Mouse (Mus musculus) layer of hippocampus, postnatal 10 days (tissue): ENCODE measurements around the gene Cited1. TPM values are rescaled to one million over a fixed set of nuclear protein-coding genes. Genes with fewer than 3 reads are reported as not detected.
"Not testable (repeated sequence)": the region's sequence is repeated elsewhere in the genome, so short reads cannot be mapped to it uniquely, and the experiment has no call there.

Source experiments
- DNase-seq, 2 experiments: peaks; one replicate each; pipeline ENCODE4 v3.0.0; 2021; ENCODE audit warnings: low spot score in 2 of 2
- long read RNA-seq: library from polyadenylated mRNA; stranded (forward); transcript quantifications from one replicate; pipeline ENCODE4 v2.0.0, GENCODE M21; 2023
- microRNA-seq, 2 experiments: library from miRNA; unstranded; fragments of <30 nt; microRNA quantifications; one replicate each; pipeline ENCODE4 v1.2.0; 2021
- total RNA-seq, 2 experiments: library from RNA; stranded (reverse); gene quantifications; 2 replicates each; pipeline ENCODE4 v1.2.3; 2021

Gene Cited1
- total RNA-seq: 1 to 10 TPM; 3.1 to 3.2 TPM
- long read RNA-seq, partial matches to known transcripts: 1 of 6 reads
- long read RNA-seq, other reads (novel, unspliced or antisense): 0 of 6 reads

DNA sequence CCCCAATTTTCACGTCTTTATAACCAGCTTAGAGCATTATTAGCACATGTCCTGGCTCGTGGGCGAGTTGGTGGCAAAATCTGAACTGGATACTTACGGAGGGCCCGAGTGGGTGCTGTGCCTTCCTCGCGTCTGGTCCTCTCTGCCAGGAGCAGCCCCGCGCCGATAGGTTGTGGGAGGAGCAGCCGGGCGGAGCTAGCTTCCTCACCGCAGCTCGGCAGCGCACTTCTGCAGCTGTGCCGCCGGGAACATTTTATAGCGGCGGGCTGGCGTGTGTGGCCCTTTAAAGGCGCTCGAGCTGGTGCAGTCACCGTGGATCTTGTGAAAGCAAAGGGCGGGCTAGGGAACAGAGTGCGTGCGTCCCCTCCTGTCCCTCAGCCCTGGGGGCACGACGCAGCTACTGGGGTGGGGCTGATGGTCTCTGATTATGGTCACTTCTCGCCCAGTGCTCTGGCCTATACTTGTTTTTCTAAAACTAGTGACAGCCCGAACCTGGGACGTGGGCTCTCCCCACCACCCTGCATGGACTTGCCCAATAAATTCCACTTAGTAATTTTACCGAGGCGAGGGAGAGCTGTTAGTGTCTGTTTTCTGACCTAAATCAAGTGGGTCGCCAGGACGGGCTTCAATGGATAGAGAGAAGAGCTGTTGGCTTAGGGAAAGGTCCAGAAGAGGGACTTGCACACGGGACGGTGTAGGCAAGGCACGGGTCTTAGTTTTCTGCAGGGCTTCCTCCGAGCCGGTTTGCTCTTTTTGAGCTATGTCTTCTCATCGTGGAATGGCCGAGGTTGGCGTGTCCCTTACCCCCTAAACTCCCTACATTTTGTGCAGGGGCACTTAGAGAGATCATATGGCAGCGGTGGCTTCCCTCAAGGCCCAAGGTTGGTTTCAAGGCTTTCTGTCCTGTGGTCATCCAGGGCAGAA, at the start of gene Cited1:
Gene Cited1, minus strand, starts transcription at position 245 of the 924 bp plus-strand sequence.
- DNase-seq: peak; percentile 38 to 51

DNA sequence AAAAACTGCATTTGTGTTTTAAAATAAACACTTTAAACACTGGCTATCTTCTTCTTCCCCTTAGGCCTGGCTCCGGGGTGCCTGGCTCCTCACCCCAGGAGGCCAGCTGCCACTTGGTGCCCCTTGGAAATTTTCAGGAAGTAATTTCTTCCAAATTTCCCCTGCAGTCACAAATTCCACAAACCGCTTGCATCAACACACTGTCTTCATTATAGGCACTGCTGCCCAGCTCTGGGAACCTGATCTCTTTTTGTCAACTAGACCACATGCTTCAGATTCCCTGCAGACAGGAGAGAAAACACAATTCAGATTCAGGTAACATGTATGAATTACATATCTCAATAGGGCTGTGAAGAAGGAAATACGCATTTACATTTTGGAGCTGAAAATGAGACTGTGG, 32.9 kb upstream of the Cited1 start:
- DNase-seq: no peak

DNA sequence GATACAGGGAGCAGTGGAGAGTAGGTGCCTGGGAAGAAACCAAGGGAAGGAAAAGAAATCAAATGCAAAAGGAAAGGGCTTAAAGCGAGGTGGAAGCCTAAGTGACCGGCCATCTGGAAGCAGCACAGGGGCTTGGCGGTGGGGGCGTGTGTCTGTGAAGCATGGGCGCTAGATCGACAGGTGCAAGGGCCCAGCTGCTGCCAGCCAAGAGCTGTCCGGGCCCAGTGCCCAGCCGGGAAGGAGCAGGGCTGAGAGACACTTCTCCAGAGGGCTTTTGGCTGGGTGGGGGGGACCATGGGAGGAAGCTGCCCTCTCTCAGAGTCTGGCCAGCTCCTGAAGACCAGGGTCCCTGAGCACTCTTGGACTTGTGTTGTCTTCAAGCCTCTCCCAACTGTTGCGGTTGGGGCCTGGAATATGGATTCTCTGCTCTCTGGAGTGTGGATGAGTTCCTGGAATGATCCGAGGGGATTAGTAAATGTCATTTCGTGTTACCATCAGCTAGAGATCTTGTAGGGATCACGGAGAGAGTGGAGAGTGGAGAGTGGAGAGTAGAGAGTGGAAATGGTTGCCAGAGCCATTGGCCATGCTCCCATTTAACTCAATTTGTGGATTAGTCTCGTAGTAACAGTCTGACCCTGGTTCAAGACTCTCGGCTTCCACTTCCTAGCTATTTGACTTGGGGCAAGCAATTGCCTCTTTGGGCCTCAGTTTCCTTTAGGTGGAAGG, 10.8 kb upstream of the Cited1 start:
- DNase-seq: no peak

DNA sequence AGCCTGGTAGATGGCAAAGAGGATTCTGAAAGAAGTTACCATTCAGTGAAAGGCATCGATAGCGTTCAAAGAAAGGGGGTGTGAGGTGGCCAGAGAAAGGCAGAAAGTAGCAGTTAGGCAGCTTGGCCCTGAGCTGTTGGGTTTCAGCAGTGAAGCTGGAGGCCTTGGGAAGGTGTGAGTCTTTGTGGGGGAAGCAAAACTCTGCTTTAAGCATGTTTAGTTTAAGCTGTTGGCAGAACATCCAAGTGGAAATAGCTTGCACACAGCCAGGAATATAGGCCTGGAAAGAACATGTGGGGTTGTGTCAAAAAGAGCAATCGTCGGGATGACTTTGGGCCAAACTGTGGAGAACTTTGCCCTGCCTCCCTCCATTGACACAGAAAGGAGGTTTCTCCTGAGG, 7.8 kb upstream of the Cited1 start:
- DNase-seq: no peak

DNA sequence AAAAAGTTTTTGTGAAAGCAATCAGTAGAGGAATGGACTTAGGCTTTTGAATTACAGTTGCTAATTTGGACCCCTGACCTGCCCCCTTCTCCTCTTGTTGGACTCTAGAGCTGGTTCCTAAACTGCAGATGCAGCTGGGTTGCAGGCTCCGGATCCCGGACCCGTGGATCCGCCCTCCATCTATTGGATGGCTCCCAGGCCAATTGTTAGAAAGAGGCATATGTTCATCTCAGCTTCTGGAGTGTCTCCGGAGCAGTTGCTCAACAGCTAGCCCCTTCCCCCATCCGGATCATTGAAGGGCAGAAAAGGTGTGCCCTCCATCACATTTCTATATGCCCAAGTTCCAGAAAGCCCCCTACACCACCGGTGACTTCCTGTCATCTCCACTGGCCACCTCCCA, 1.9 kb upstream of the Cited1 start:
- peak; percentile 21 to 42 for DNase-seq

DNA sequence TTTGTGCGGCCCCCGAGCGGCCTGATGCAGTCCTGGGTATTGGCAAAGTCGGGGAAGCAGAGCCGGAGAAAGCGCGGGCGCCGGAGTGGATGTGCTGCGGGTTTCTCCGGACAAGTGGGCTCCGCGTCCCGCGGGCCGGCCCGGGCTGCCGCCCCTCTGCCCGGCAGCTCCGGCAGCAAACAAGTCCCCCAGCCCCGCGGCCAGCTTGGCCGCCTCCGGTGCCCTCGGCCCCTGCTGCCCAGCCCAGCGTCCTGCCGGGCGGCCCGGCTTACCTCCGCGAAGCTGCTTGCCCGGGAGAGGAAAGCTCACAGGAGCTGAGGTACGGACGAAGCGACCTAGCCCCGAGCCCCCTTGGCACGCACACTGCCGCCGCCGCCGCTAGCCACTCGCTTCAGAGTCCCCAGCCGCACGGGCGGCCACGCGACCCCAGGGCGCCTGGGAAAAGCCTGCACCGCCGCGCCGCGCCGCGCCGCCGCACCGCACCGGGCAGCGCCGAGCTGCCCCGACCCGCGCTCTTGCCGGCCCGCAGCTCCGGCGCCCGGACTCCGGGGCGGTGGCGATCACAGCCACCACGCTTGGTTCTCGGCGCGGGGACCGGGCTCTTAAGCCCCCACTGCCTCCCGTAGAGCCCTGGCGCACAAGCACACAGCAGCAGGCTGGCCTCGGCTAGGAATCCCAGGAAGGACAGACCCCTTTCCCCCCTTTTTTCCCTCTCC, 602 bp downstream of the Cited1 start:
- peak; percentile 4 to 16 for DNase-seq

DNA sequence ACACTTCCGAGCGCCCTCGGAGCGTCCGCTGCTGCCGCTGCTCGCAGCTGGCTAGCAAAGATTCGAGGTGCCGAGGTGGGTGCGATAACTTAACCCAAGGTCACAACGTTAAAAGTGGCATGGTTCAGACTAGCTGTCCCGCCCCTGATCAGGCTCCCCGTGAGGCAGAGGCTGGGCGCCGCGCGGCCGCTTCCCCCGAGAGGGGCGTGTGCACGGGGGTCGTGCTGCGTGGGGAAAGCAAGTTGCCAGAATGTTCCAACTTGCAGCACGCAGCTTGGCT, 1.1 kb downstream of the Cited1 start:
- DNase-seq: no peak

DNA sequence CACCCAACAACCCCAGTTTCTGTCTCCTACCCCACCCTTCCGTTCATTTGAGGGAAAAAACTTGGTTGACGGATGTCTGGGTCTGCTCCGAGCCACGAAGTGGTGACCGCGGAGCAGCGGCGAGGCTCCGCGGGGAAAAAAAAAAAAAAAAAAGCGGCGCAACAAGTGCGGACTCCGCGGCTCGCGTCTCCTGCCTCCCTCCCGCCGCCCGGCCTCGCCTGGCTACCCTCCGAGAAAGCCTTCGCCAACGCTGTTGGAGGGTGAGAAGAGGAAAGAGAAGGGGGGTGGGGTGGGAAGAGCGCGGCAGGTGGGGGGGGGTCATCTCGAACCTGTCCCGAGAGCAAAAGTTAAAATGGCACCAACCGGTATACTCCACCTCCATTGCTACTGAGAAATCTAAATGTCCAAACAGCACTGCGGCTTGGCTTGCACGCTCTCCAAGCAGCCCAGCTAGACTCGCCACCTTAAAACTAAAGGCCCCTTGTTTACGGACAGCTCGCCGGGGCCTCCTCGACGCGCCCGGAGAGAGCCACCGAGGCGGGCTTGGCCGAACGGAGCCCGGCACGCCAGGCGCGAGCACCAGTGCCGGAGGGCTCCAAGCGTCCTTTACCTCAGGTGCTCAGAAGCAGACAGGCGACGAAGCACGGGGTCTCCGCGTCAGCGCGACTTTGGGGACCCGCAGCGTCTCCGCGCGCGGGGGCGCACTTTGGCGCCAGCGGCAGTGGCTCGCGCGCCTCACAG, 1.7 kb downstream of the Cited1 start:
- DNase-seq: peak in 1 of 2 experiments; percentile 15

DNA sequence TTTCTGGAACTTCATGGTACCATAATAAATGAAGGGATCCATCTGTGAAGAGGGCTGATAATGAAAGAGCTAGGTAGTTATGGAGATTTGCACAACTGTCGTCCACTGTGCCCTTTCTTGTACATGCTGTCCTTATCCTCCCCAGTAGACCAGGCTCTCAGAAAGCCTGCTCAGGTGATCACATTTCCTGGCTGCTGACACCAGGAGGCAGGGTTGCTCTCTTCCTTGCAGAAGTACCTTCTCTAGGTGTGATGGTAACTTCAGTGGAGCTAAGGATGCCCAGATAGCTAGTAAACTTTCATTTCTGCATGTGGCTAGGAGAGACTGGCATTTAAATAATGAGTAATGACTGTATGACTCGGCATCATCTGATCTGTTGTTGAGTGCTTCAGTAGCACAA, 7.6 kb downstream of the Cited1 start:
- no peak for DNase-seq

DNA sequence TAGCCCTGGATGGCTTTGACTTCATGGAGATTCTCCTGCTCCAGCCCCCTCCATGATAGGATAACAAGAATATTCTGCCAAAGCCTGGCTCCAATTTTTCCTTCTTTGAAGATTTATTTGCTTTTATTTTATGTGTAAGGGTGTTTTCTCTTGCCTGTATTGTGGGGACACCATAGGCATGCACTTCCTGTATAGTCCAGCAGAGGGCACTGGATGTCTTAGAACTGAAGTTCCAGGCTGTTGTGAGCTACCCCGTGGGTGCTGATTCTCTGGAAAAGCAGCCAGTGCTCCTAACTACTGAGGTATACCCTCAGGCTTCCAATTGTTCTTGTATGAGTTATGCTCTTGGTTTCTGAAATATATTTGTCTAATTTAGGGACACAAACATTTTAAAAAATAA, 32.9 kb downstream of the Cited1 start:
- peak; percentile 15 to 22 for DNase-seq

DNA sequence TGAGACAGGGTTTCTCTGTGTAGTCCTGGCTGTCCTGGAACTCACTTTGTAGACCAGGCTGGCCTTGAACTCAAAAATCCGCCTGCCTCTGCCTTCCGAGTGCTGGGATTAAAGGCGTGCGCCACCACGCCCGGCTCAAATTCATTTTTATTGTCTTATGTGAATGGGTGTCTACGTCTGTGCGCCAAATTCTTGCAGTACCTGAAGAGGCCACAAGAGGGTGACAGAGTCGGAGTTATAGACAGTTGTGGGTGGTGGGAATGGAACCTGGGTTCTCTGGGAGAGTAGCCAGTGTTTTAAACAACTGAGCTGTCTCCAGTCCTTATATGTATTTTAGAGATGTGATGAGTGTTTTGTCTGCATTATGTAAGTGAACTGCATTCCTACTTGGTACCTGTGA, 36.6 kb downstream of the Cited1 start:
- DNase-seq: not testable (repeated sequence)

Small RNA genes within 50 kb of the gene (microRNA-seq; reads per million reads assigned to microRNA genes)
- gene Gm26318: 0 reads per million in 2 experiments

Other genes with a start within 250 kb of the Cited1 start
- gene Rtl5, start 180.9 kb downstream of the Cited1 start, total RNA-seq: 10 to 100 TPM; 13.0 to 14.5 TPM
- 10 to 100 TPM; 47.8 to 51.1 TPM for gene Pin4, start 132.7 kb downstream of the Cited1 start, total RNA-seq
- under 1 TPM; 0.69 to 0.78 TPM for gene Ercc6l, start 95.1 kb downstream of the Cited1 start, total RNA-seq
- gene Rps4x, start 62.8 kb downstream of the Cited1 start, total RNA-seq: 100 to 1,000 TPM; 661 to 690 TPM